Mouse (Mus musculus) thymus, adult 2 months (tissue): ENCODE data around the gene Zfp553. TPM values are rescaled to one million over a fixed set of nuclear protein-coding genes. Genes with fewer than 3 reads are reported as not detected.
"Not testable (repeated sequence)": the region's sequence is repeated elsewhere in the genome, so short reads cannot be mapped to it uniquely, and the experiment has no call there.

Experiments used
- DNase-seq: peaks from one replicate; pipeline ENCODE4 v3.0.0; 2021
- H3K27ac ChIP-seq: fragments of 200-500 bp; 2 replicates; pipeline ENCODE4 v1.5.1; 2012; ENCODE audit warnings: low read length, control low read depth; ENCODE audit not compliant: control insufficient read depth, insufficient read depth
- H3K27me3 ChIP-seq: fragments of 200-500 bp; 2 replicates; pipeline ENCODE4 v1.6.1; 2012; ENCODE audit warnings: mild to moderate bottlenecking, low read length, moderate library complexity, mixed read lengths; ENCODE audit not compliant: control insufficient read depth, insufficient read depth
- H3K36me3 ChIP-seq: fragments of 200-500 bp; 2 replicates; pipeline ENCODE4 v1.6.1; 2012; ENCODE audit warnings: mild to moderate bottlenecking, low read length, moderate library complexity; ENCODE audit not compliant: control insufficient read depth, insufficient read depth
- H3K4me1 ChIP-seq: fragments of 200-500 bp; replicated peaks from 2 replicates; pipeline ENCODE4 v1.6.1; 2012; ENCODE audit warnings: low read length; ENCODE audit not compliant: control insufficient read depth, insufficient read depth
- H3K4me3 ChIP-seq: fragments of 200-500 bp; 2 replicates; pipeline ENCODE4 v1.5.1; 2012; ENCODE audit warnings: mild to moderate bottlenecking, low read length, control low read depth, moderate library complexity; ENCODE audit not compliant: control insufficient read depth, insufficient read depth
- CTCF ChIP-seq: fragments of 200-500 bp; IDR thresholded peaks from 2 replicates; pipeline ENCODE4 v1.5.1; 2012; ENCODE audit warnings: mild to moderate bottlenecking, control low read depth, low read length, moderate library complexity, borderline replicate concordance; ENCODE audit not compliant: control insufficient read depth, poor library complexity, insufficient read depth; ENCODE audit errors: extremely low read depth
- POLR2A ChIP-seq: fragments of 200-500 bp; IDR thresholded peaks from 2 replicates; pipeline ENCODE4 v1.6.1; 2012; ENCODE audit warnings: mild to moderate bottlenecking, low read length, control low read depth, moderate library complexity; ENCODE audit not compliant: control insufficient read depth, poor library complexity, insufficient read depth; ENCODE audit errors: extremely low read depth
- WGBS: fragments of 180-500 bp; shearing (Covaris S2); methylation state at CpG from one replicate; pipeline ENCODE4 v1.1.7; 2018; 5-methylcytosine and 5-hydroxymethylcytosine counted together
- polyA plus RNA-seq: library from polyadenylated mRNA; depleted of rRNA; stranded (reverse); fragments of >200 nt; gene quantifications from 2 replicates; pipeline ENCODE4 v1.2.3, GENCODE M21; 2012

Gene Zfp553
- polyA plus RNA-seq, 1 experiment, result 30.4 TPM

- no peaks in the 10 kb centered on the region for H3K27me3 ChIP-seq
- DNase-seq, result no peak
- WGBS, result 14% methylated on average over 32 of the region's 33 CpGs
- H3K27ac ChIP-seq, result no peak overlapping the region
- TF ChIP-seq POLR2A (no peak; the same call in 1 of the 2 replicates), CTCF (no peak)
- peak overlapping the region; percentile 81 for H3K4me3 ChIP-seq
- H3K36me3 ChIP-seq, result no peaks in the 10 kb centered on the region
- H3K4me1 ChIP-seq, result peaks cover 13% of the 10 kb centered on the region
These were observed 12.0 kb downstream of the Zfp553 start for GRCm38 (mm10) chr7:127244658-127245510.

- WGBS, result 98% methylated on average over 8 of the region's 8 CpGs
- H3K4me3 ChIP-seq, result not testable (repeated sequence)
These were observed 17.6 kb downstream of the Zfp553 start for GRCm38 (mm10) chr7:127250511-127250910.

DNA sequence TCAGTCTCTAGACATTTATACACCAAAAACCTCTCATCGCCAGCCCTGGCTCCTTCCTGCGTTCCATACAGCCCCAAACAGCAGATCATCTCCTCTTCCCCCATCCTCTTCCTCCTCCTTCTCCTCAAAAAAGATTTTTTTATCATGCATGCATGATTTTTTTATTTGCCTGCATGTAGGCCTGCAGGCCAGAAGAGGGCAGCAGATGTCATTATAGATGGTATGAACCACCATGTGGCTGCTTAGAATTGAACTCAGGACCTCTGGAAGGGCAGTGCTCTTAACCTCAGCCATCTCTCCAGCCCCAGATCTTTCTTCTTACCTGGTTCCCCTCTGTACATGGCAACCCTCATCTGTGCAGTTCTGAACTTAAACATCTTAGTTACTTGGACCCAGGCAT, 19.6 kb downstream of the Zfp553 start:
- no peak overlapping the region for H3K4me3 ChIP-seq
- H3K27ac ChIP-seq, result no peak overlapping the region
- WGBS, result 80% methylated on average over 2 of the region's 2 CpGs
- H3K27me3 ChIP-seq, result no peaks in the 10 kb centered on the region
- TF ChIP-seq CTCF, result no peak
- TF ChIP-seq POLR2A, result no peak
- no peaks in the 10 kb centered on the region for H3K36me3 ChIP-seq
- peaks cover 7% of the 10 kb centered on the region for H3K4me1 ChIP-seq
- peak; percentile 58 for DNase-seq

More at GRCm38 (mm10) chr7:127250511-127250910, 17.6 kb downstream of the Zfp553 start:
- not testable (repeated sequence) for H3K27ac ChIP-seq, H3K36me3 ChIP-seq, DNase-seq, H3K4me1 ChIP-seq, H3K27me3 ChIP-seq

GRCm38 (mm10) chr7:127253341-127253740, 20.5 kb downstream of the Zfp553 start:
- no peak for DNase-seq
- TF ChIP-seq CTCF (no peak), POLR2A (no peak)
- Histone ChIP-seq H3K27ac (no peak overlapping the region), H3K36me3 (no peaks in the 10 kb centered on the region), H3K4me1 (peaks cover 7% of the 10 kb centered on the region), H3K27me3 (no peaks in the 10 kb centered on the region), H3K4me3 (peak overlapping the region; percentile 64)
- 77% methylated on average over 6 of the region's 6 CpGs for WGBS

GRCm38 (mm10) chr7:127253821-127254769, 21.2 kb downstream of the Zfp553 start:
- Histone ChIP-seq H3K36me3 (no peaks in the 10 kb centered on the region), H3K4me3 (peak overlapping the region; percentile 71), H3K27me3 (no peaks in the 10 kb centered on the region), H3K4me1 (peaks cover 7% of the 10 kb centered on the region), H3K27ac (0 out of 2 replicates have a peak overlapping the region, but pooled peaks have one; percentile 28)
- peak; percentile 95 for DNase-seq
- TF ChIP-seq POLR2A (peak; percentile 58), CTCF (peak; percentile 39; the same call in 1 of the 2 replicates)
- WGBS, result under 1% methylated on average over 135 of the region's 136 CpGs

DNA sequence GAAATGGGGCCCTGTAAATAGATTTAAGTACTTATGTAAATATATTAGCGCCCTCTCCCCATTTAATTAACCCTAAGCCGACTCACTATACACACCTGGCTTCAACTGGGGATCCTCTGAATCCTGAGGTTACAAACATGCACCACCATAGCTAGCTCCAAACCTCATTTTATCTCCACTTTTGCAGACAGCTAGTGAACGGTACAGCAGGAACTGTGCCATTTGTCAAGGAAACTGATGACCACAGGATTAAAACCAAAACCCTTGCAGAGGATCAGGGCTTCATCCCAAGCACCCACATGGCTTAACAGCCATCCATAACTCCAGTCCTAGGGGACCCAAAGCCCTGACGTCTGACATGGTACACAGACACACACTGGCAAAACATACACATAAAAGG, 22.1 kb downstream of the Zfp553 start:
- Histone ChIP-seq H3K27me3 (no peaks in the 10 kb centered on the region), H3K4me3 (no peak overlapping the region), H3K27ac (no peak overlapping the region), H3K4me1 (peaks cover 7% of the 10 kb centered on the region), H3K36me3 (no peaks in the 10 kb centered on the region)
- no peak for DNase-seq
- TF ChIP-seq POLR2A (no peak), CTCF (no peak)
- WGBS, result 18% methylated on average over 4 of the region's 4 CpGs
